Mouse (Mus musculus) mesoderm, embryonic 11.5 days (tissue): ENCODE results near the gene Zcwpw1.
"Not testable (repeated sequence)": the region's sequence is repeated elsewhere in the genome, so short reads cannot be mapped to it uniquely, and the experiment has no call there.

Experiments used
- DNase-seq: peaks from one replicate; pipeline ENCODE4 v3.0.0-alpha.2; 2012; ENCODE audit warnings: low read depth, low spot score

Zcwpw1 gene

DNA sequence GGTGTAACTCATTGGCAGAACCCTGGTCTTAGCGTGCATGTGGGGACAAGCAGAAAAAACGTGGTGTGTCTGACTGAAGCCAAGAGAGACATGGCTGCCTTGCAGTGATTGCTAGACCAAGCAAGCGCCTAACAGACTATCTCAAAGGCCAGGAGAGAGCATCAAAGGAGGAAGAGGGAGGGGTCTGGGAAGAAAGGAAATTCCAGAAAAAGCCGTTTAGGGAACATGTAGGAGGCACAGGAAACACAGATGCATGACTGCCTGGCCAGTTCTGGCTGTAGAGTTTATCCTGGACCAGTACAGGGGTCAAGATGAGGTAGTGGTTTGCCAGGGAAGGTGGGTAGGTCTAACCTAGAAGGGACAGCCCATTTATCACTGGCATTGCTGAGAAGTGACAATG lies 45.9 kb downstream of the Zcwpw1 start:
- no peak for DNase-seq

DNA sequence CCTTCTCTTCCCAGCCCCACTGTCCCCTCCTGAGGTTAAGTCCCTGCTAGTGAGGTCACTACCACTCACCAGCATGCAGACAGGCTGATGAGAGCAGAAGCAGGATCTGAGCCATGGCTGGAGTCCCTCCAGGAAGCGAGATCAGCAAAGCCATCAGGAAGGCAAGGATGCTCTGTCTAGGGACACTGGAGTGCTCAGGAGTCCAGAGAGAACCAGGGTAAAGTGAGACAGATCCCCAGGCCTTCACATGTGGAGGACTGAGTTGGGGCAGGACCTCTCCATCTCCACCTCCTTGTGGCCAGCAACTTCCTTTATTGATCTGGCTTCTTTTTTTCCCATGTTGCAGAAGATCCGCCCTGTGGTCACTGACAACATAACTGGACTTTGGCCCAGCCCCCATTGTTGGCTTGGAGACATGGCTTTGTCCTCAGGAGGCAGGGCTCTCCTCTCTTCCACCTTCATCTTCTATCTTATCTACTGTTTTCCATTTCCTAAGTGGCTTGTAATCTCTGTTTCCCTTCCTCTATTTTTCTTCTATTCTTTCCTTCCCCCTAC lies 48.4 kb downstream of the Zcwpw1 start, which contains the start of gene Pilra:
TSS of gene Pilra (minus strand) at position 316 of the 555 bp plus-strand sequence.
- DNase-seq = not testable (repeated sequence)

DNA sequence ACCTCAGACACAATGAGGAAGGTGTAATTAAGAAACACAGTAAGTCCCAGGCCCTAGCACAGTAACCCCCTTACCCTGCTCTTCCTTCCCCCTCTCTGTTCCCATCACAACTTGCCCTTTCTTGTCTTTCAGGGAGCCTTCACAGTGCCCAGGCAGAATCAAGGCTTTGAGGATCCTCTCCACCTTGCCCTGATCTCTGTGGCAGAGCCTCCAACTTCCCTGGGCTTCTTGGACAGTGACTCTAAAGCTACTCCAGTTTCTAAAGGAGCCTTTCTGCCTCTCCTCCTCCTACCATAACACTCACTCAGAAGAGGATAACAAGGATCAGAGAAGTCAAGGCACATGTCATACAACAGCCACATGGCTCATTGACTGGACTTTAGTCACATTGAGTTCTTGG lies 49.0 kb downstream of the Zcwpw1 start:
- DNase-seq = no peak

DNA sequence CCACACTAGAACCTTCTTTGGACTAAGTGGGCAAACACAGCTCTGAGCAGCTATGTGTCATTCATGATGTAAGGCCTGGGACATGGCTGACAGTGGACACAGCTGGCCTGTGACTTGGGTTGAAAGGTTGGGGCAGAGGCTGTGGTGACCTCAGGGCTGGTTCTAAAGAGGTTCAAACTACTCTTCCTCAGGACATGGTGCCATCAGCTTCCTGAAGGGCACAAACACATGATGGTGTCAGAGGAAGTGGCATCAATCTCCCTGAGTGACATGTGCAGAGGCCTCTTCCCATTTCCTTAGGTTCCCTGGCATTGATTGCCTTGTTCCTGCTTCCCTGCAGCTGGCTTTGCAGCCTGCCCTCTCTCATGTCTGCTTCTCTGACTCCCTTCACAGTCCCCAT lies 49.5 kb downstream of the Zcwpw1 start:
- not testable (repeated sequence) for DNase-seq

DNA sequence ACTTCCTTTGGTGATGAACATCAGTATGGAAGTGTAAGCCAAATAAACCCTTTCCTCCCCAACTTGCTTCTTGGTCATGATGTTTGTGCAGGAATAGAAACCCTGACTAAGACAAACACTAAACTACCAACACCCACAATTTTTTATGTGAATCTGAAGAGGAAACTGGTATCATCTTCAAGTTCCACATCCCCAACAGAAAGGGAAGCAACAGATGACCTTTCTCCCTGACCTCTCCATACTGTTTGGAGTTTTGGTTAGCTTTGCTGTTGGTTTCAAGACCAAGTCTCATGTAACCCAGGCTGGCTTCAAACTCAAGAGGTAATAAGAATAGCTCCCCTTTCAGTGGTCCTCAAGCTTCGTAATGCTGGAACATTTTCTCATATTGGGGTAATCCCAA lies 62.7 kb downstream of the Zcwpw1 start:
- not testable (repeated sequence) for DNase-seq

DNA sequence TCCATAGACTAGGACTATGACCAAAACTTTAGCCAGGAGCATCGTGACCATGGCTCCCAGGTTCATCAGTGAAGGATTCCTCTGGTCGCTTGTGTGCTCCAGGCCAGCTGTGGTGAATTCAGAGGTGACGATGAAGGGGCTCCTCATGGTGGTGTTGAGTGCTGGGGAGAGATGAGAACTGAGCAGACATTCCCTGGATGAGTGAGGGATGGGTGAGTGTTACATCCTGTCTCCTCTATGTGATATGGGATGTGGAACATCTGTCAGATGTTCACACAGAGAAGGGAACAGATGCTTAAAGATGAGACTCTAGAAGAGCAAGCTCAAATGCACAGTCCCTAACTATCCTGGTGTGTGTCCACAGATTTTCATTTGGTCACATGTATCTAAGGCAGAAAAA lies 67.3 kb downstream of the Zcwpw1 start:
- not testable (repeated sequence) for DNase-seq

DNA sequence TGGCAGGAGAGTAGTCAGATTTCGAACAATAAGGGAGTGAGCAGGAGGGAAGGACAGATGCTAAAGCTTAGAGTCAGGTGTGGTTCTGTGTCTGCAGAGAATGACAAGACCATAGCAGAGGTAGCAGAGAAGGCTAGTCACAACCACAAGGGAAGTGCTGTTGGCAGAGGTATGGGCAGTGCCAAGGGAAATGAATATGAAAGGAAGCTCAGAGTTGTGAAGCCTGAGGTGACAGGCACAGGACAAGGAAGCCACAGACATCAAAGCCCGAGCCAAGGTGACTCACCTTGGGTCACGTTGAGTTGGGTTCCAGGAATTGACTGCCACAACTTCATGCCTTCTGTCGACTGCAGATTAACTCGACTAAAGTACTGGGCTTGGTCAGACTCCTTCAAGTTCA lies 69.3 kb downstream of the Zcwpw1 start:
- DNase-seq = not testable (repeated sequence)

DNA sequence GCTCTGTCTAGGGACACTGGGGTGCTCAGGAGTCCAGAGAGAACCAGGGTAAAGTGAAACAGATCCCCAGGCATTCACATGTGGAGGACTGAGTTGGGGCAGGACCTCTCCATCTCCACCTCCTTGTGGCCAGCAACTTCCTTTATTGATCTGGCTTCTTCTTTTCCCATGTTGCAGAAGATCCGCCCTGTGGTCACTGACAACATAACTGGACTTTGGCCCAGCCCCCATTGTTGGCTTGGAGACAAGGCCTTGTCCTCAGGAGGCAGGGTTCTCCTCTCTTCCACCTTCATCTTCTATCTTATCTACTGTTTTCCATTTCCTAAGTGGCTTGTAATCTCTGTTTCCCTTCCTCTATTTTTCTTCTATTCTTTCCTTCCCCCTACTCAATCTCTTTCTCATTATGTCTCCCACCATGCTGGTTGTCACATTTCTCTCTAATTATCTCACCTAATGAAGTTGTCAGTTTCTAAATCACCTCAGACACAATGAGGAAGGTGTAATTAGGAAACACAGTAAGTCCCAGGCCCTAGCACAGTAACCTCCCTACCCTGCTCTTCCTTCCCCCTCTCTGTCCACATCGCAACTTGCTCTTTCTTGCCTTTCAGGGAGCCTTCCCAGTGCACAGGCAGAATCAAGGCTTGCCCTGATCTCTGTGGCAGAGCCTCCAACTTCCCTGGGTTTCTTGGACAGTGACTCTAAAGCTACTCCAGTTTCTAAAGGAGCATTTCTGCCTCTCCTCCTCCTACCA lies 70.5 kb downstream of the Zcwpw1 start, which contains the start of gene Pilrb1:
TSS of gene Pilrb1 (minus strand) at position 147 of the 751 bp plus-strand sequence.
- DNase-seq = not testable (repeated sequence)

DNA sequence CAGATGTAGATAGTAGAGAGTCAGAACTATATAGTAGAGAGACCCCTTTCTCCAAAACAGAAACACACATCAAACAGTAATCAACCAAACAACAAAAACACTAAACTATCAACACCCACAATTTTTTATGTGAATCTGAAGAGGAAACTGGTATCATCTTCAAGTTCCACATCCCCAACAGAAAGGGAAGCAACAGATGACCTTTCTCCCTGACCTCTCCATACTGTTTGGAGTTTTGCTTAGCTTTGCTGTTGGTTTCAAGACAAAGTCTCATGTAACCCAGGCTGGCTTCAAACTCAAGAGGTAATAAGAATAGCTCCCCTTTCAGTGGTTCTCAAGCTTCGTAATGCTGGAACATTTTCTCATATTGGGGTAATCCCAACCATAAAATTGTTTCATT lies 76.4 kb downstream of the Zcwpw1 start:
- DNase-seq = not testable (repeated sequence)

DNA sequence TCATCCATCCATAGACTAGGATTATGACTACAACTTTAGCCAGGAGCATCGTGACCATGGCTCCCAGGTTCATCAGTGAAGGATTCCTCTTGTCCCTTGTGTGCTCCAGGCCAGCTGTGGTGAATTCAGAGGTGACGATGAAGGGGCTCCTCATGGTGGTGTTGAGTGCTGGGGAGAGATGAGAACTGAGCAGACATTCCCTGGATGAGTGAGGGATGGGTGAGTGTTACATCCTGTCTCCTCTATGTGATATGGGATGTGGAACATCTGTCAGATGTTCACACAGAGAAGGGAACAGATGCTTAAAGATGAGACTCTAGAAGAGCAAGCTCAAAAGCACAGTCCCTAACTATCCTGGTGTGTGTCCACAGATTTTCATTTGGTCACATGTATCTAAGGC lies 81.0 kb downstream of the Zcwpw1 start:
- not testable (repeated sequence) for DNase-seq

DNA sequence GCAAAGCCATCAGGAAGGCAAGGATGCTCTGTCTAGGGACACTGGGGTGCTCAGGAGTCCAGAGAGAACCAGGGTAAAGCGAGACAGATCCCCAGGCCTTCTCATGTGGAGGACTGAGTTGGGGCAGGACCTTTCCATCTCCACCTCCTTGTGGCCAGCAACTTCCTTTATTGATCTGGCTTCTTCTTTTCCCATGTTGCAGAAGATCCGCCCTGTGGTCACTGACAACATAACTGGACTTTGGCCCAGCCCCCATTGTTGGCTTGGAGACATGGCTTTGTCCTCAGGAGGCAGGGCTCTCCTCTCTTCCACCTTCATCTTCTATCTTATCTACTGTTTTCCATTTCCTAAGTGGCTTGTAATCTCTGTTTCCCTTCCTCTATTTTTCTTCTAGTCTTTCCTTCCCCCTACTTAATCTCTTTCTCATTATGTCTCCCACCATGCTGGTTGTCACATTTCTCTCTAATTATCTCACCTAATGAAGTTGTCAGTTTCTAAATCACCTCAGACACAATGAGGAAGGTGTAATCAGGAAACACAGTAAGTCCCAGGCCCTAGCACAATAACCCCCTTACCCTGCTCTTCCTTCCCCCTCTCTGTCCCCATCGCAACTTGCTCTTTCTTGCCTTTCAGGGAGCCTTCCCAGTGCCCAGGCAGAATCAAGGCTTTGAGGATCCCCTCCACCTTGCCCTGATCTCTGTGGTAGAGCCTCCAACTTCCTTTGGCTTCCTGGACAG lies 84.2 kb downstream of the Zcwpw1 start, which contains the start of gene Pilrb2:
TSS of gene Pilrb2 (minus strand) at position 172 of the 737 bp plus-strand sequence.
- DNase-seq = not testable (repeated sequence)
